Mouse (Mus musculus): ENCODE data around the gene Tfcp2.

Tfcp2 gene

GRCm38 (mm10) chr15:100551326-100552307, at the start of gene Tfcp2:
TSS of gene Tfcp2 (minus strand) at chr15:100552008.
- DNase-seq (ENCODE audit: extremely low spot score, low spot score): peak; percentile 97

GRCm38 (mm10) chr15:100600696-100601272, 49.0 kb upstream of the Tfcp2 start:
- peak; percentile 28 for DNase-seq (ENCODE audit: extremely low spot score, low spot score)

- peak; percentile 79 for DNase-seq (ENCODE audit: extremely low spot score, low spot score)
Measured at GRCm38 (mm10) chr15:100600047-100600695, 48.4 kb upstream of the Tfcp2 start.

- peak; percentile 62 for DNase-seq (ENCODE audit: extremely low spot score, low spot score)
Measured at GRCm38 (mm10) chr15:100599276-100600046, 47.7 kb upstream of the Tfcp2 start, which contains the start of gene Pou6f1. TSS of gene Pou6f1 (minus strand) at chr15:100599984.

GRCm38 (mm10) chr15:100598883-100599275, 47.1 kb upstream of the Tfcp2 start:
- no peak for DNase-seq (ENCODE audit: extremely low spot score, low spot score)

DNA sequence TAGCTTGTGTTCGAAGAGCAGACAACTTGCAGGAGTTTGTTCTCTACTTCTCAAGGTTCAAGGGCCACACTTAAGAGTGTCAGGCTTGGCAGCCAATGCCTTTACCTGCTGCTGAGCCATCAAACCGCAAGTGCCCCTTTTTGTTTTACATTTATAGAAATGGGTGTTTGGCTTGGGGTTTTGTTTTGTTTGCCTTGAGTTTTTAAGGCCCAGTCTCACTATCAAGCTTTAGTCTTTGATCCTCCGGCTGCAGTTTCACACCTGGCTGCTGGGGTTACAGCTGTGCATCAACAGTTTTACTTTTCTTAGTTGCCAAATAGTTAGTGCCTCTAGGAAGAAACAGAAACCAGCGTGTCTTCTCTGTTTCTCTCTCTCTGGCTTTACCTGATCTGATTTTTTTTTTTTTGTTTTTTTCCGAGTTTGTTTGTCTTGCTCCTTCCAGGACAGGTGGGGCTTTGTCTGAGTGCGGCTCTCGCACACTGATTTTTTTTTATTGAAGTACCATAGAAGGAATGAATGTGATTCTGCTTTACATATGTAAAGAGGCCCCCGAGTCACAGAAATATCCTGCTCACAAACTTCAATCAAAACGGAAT, 46.6 kb upstream of the Tfcp2 start:
- DNase-seq (ENCODE audit: extremely low spot score, low spot score): no peak

DNA sequence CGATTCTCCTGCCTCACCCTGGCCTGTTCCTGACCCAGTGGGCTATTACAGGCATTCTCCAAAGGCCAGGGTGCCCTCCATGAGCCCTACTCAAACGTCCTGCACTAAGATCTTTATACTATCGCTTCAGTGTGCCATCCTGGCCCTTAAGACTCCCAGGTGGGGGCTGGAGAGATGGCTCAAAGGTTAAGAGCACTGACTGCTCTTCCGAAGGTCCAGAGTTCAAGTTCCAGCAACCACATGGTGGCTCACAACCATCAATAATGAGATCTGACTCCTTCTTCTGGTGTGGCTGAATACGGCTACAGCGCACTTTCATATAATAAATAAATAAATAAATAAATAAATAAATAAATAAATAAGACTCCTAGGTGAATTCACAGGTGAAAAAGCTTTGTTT, 41.0 kb upstream of the Tfcp2 start:
- no peak for DNase-seq (ENCODE audit: extremely low spot score, low spot score)

GRCm38 (mm10) chr15:100590436-100590835, 38.6 kb upstream of the Tfcp2 start:
- no peak for DNase-seq (ENCODE audit: extremely low spot score, low spot score)

DNA sequence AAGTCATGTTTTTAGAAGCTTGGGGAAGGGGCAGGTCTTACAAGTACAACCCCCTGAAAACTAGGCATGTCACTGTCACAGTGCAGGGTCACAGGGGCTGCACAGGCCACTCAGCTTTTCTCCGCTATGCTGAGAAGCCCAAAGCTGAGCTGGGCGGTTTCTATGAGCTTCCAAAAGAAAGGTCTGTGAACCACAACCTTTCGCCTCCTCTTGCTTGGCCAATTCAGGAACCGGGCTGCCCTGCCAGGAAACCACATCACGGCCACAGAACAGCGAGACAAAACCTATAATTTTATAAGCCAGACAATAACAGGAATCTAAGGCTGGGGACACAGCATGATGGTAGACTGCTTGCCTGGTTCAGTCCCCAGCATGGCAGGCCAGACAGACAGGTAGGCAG, 36.5 kb upstream of the Tfcp2 start:
- DNase-seq (ENCODE audit: extremely low spot score, low spot score): no peak

- DNase-seq (ENCODE audit: extremely low spot score, low spot score): no peak
Measured at GRCm38 (mm10) chr15:100587166-100587565, 35.4 kb upstream of the Tfcp2 start.

DNA sequence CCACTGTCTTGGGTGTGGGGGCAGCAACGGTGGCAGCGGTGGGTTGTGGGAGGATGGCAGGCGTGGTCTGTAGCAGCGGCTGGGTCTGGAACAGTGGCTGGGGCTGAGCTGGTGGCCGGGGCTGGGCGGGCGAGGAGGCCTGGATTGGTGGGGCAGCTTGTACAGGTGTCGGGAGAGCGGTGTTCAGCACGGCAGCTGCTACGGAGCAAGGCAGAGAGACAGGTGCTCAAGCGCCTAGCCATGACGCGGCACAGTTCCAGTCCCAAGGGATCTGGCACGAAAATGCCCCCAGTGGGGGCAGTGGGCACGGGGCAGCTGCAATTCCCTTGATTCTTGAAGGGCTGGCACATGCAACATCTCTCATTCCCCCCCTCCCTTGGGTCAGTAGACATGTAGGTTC, 34.1 kb upstream of the Tfcp2 start:
- no peak for DNase-seq (ENCODE audit: extremely low spot score, low spot score)

GRCm38 (mm10) chr15:100580108-100580507, 28.3 kb upstream of the Tfcp2 start:
- no peak for DNase-seq (ENCODE audit: extremely low spot score, low spot score)

- DNase-seq (ENCODE audit: extremely low spot score, low spot score): no peak
Measured at GRCm38 (mm10) chr15:100577972-100578371, 26.2 kb upstream of the Tfcp2 start.

DNA sequence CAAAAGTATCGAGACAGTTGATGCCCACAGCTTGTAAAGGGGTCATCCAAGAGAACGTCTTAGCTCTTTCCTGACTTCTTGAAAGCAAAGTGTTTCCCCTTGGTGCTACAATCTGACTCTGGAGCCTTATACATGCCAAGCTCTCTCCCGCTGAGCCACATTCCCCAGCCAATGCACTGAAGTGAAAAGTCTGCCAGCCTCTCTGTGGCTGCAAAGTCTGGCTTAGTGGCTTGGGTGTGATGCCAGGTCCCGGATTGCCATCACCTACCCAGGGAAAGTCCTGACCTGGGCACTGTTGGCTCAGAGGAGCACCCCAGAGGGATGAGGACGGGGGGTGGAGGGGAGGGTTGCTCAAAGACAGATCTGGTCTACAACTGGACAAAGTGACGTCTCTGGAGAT, 25.0 kb upstream of the Tfcp2 start:
- DNase-seq (ENCODE audit: extremely low spot score, low spot score): no peak

DNA sequence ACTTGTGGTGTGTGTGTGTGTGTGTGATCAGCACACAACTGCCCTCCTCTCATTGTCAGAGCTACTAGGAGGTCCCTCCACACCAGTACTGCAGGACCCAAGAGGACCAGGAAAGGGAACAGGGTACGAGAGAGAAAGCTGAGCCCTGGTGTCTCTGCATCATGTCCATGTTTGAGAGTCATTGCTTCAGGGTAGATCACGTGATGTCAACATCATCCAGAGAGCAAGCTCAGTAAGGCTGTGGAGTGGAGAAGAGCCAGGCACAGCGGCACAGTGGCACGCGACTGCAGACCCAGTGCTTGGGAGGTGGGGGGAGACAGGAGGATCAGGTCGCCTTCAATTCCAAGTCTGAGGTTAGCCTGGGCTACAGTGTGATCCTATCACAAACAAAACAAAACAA, 24.6 kb upstream of the Tfcp2 start:
- DNase-seq (ENCODE audit: extremely low spot score, low spot score): no peak

- DNase-seq (ENCODE audit: extremely low spot score, low spot score): no peak
Measured at GRCm38 (mm10) chr15:100575366-100575765, 23.6 kb upstream of the Tfcp2 start.

- no peak for DNase-seq (ENCODE audit: extremely low spot score, low spot score)
Measured at GRCm38 (mm10) chr15:100574378-100574777, 22.6 kb upstream of the Tfcp2 start.

DNA sequence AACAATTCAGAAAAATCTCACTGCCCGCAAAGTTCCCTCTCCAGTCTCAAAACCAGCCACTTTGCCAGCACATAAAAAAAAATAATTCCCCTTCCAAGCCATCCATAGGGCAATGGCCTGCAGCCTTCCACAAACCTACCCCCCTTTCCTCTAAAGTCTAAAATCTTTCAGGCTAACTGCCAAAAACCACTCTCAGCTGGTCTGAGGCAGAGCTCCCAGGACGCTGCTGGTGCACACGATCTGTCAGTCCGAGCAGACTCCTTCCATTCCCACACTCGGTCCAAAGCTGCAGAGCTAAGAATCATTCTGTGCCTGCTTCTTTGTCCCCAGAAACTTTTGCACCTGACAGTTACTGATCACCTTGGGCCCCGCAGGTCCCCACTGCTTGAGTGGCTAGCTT, 22.1 kb upstream of the Tfcp2 start:
- DNase-seq (ENCODE audit: extremely low spot score, low spot score): no peak

DNA sequence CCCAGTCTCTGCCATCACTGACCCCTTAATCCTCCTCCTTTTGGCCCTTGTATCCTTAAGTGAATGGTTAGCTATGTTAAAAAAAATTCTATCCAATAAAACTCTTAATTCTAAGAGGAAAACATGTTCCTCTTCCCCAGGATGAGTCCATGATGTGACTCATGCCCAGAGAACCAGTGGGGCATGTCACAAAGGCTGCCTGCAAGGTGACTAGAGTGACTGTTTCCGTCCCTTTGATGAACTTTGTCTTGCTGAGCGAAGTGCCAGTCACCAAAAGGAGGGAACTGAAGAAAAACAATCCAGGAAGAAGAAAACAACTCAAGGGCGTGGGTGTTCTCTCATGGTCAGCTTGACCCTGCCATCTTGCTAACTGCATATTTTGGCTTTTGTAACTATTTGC, 17.4 kb upstream of the Tfcp2 start:
- no peak for DNase-seq (ENCODE audit: extremely low spot score, low spot score)

DNA sequence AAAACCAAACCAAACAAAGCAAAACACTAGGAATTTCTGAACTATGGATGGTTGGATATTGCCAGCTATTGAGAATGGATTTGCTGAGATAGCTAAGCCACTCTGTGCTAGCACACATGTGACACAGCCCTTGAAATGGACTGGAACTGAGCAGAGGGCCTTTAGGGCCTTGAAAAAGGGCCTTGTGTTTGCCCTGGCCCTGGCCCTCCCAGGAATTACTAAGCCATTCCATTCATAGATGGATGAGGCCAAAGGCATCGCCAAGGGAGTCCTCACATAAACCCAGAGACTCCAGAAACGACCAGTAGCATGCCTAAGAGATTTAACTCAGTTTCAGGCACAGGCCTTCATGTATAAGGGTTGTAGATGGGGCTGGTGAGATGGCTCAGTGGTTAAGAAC, 14.7 kb upstream of the Tfcp2 start:
- no peak for DNase-seq (ENCODE audit: extremely low spot score, low spot score)
